Mouse (Mus musculus) hindbrain, embryonic 13.5 days (tissue): ENCODE data around the gene Akr7a5. TPM values are rescaled to one million over a fixed set of nuclear protein-coding genes. Genes with fewer than 3 reads are reported as not detected.

ENCODE experiments used
- ATAC-seq: fragments of 200-750 bp; cut with Nextera tagmentation; 2 replicates; pipeline ENCODE4 v1.8.0; 2017; ENCODE audit warnings: moderate TSS enrichment; ENCODE audit not compliant: low FRiP score
- H3K27ac ChIP-seq: fragments of 300-500 bp; sonication (generic); 2 replicates; pipeline ENCODE4 v1.5.1; 2015; ENCODE audit warnings: inconsistent platforms, mild to moderate bottlenecking, moderate library complexity
- H3K27me3 ChIP-seq: fragments of 300-500 bp; sonication (generic); 2 replicates; pipeline ENCODE4 v1.6.1; 2015; ENCODE audit warnings: mild to moderate bottlenecking, inconsistent platforms
- H3K36me3 ChIP-seq: fragments of 300-500 bp; sonication (generic); 2 replicates; pipeline ENCODE4 v1.6.1; 2015; ENCODE audit warnings: mild to moderate bottlenecking, inconsistent platforms
- H3K4me1 ChIP-seq: fragments of 300-500 bp; sonication (generic); replicated peaks from 2 replicates; pipeline ENCODE4 v1.6.1; 2015; ENCODE audit warnings: inconsistent platforms
- H3K4me2 ChIP-seq: fragments of 300-500 bp; sonication (generic); 2 replicates; pipeline ENCODE4 v1.6.1; 2015; ENCODE audit warnings: inconsistent platforms, mild to moderate bottlenecking, moderate library complexity
- H3K4me3 ChIP-seq: fragments of 300-500 bp; sonication (generic); 2 replicates; pipeline ENCODE4 v1.5.1; 2015; ENCODE audit warnings: mild to moderate bottlenecking, inconsistent platforms
- H3K9ac ChIP-seq: fragments of 300-500 bp; sonication (generic); 2 replicates; pipeline ENCODE4 v1.6.1; 2015; ENCODE audit warnings: mild to moderate bottlenecking, inconsistent platforms
- H3K9me3 ChIP-seq: fragments of 300-500 bp; sonication (generic); 2 replicates; pipeline ENCODE4 v1.6.1; 2016; ENCODE audit warnings: inconsistent platforms
- WGBS: fragments of 180-500 bp; shearing (Covaris S2); methylation state at CpG from one replicate; pipeline ENCODE4 v1.1.7; 2015; 5-methylcytosine and 5-hydroxymethylcytosine counted together
- polyA plus RNA-seq: library from polyadenylated mRNA; unstranded; fragments of >200 nt; fragmentation: Nextera tagmentation; extraction: Ambion mirVana; gene quantifications from 2 replicates; pipeline ENCODE4 v1.2.1, GENCODE M21; 2015

Akr7a5 gene
- polyA plus RNA-seq, 1 experiment from 2014 or later: 60.0 TPM

- no peaks in the 10 kb centered on the region for H3K9me3 ChIP-seq
- H3K36me3 ChIP-seq: peaks cover 68% of the 10 kb centered on the region
- H3K27me3 ChIP-seq: no peaks in the 10 kb centered on the region
- no peak overlapping the region for H3K4me2 ChIP-seq
- H3K27ac ChIP-seq: no peak overlapping the region
- H3K4me3 ChIP-seq: no peak overlapping the region
- H3K9ac ChIP-seq: no peak overlapping the region
- WGBS: 71% methylated on average over 16 of the region's 16 CpGs
- no peak for ATAC-seq
- H3K4me1 ChIP-seq: peaks cover 11% of the 10 kb centered on the region
Observed at GRCm38 (mm10) chr4:139281791-139282345, 28.7 kb upstream of the Akr7a5 start.

GRCm38 (mm10) chr4:139282955-139283417 is 27.6 kb upstream of the Akr7a5 start:
- H3K9me3 ChIP-seq: no peaks in the 10 kb centered on the region
- WGBS: 29% methylated on average over 6 of the region's 6 CpGs
- H3K9ac ChIP-seq: no peak overlapping the region
- peaks cover 11% of the 10 kb centered on the region for H3K4me1 ChIP-seq
- H3K36me3 ChIP-seq: peaks cover 80% of the 10 kb centered on the region
- no peak overlapping the region for H3K4me2 ChIP-seq
- H3K4me3 ChIP-seq: no peak overlapping the region
- no peak for ATAC-seq
- H3K27ac ChIP-seq: 0 out of 2 replicates have a peak overlapping the region, but pooled peaks have one; percentile 30
- H3K27me3 ChIP-seq: no peaks in the 10 kb centered on the region

GRCm38 (mm10) chr4:139284877-139285276 is 25.7 kb upstream of the Akr7a5 start:
- H3K36me3 ChIP-seq: peaks cover 92% of the 10 kb centered on the region
- H3K9ac ChIP-seq: no peak overlapping the region
- ATAC-seq: no peak
- H3K4me1 ChIP-seq: peaks cover 11% of the 10 kb centered on the region
- H3K4me2 ChIP-seq: no peak overlapping the region
- H3K4me3 ChIP-seq: no peak overlapping the region
- H3K9me3 ChIP-seq: no peaks in the 10 kb centered on the region
- WGBS: 84% methylated on average over 15 of the region's 15 CpGs
- no peaks in the 10 kb centered on the region for H3K27me3 ChIP-seq
- no peak overlapping the region for H3K27ac ChIP-seq

GRCm38 (mm10) chr4:139286234-139286633 is 24.3 kb upstream of the Akr7a5 start:
- Histone ChIP-seq H3K36me3 (peaks cover 92% of the 10 kb centered on the region), H3K27ac (0 out of 2 replicates have a peak overlapping the region, but pooled peaks have one; percentile 12), H3K27me3 (no peaks in the 10 kb centered on the region), H3K4me2 (no peak overlapping the region), H3K4me1 (peaks cover 11% of the 10 kb centered on the region), H3K4me3 (no peak overlapping the region), H3K9me3 (no peaks in the 10 kb centered on the region), H3K9ac (no peak overlapping the region)
- ATAC-seq: no peak
- 87% methylated on average over 5 of the region's 5 CpGs for WGBS

GRCm38 (mm10) chr4:139287122-139287863 is 23.3 kb upstream of the Akr7a5 start:
- H3K4me1 ChIP-seq: peaks cover 11% of the 10 kb centered on the region
- no peak overlapping the region for H3K4me2 ChIP-seq
- 85% methylated on average over 18 of the region's 18 CpGs for WGBS
- H3K9me3 ChIP-seq: no peaks in the 10 kb centered on the region
- H3K27me3 ChIP-seq: no peaks in the 10 kb centered on the region
- H3K4me3 ChIP-seq: no peak overlapping the region
- no peak for ATAC-seq
- H3K27ac ChIP-seq: no peak overlapping the region
- peaks cover 91% of the 10 kb centered on the region for H3K36me3 ChIP-seq
- no peak overlapping the region for H3K9ac ChIP-seq

- H3K27ac ChIP-seq: peak overlapping the region; percentile 19; the same call in 1 of the 2 replicates
- no peak for ATAC-seq
- WGBS: 64% methylated on average over 10 of the region's 10 CpGs
- H3K4me3 ChIP-seq: no peak overlapping the region
- H3K4me1 ChIP-seq: no peaks in the 10 kb centered on the region
- H3K36me3 ChIP-seq: peaks cover 75% of the 10 kb centered on the region
- no peak overlapping the region for H3K4me2 ChIP-seq
- no peaks in the 10 kb centered on the region for H3K27me3 ChIP-seq
- no peak overlapping the region for H3K9ac ChIP-seq
- no peaks in the 10 kb centered on the region for H3K9me3 ChIP-seq
Observed at GRCm38 (mm10) chr4:139289017-139289416, 21.5 kb upstream of the Akr7a5 start.

- Histone ChIP-seq H3K36me3 (peaks cover 61% of the 10 kb centered on the region), H3K27me3 (no peaks in the 10 kb centered on the region), H3K9me3 (no peaks in the 10 kb centered on the region), H3K4me1 (no peaks in the 10 kb centered on the region), H3K27ac (no peak overlapping the region), H3K9ac (no peak overlapping the region), H3K4me2 (no peak overlapping the region), H3K4me3 (no peak overlapping the region)
- no peak for ATAC-seq
- 89% methylated on average over 16 of the region's 16 CpGs for WGBS
Observed at GRCm38 (mm10) chr4:139291099-139291498, 19.4 kb upstream of the Akr7a5 start.

GRCm38 (mm10) chr4:139292038-139292437 is 18.5 kb upstream of the Akr7a5 start:
- Histone ChIP-seq H3K27ac (no peak overlapping the region), H3K27me3 (no peaks in the 10 kb centered on the region), H3K4me1 (no peaks in the 10 kb centered on the region), H3K9me3 (no peaks in the 10 kb centered on the region), H3K36me3 (peaks cover 57% of the 10 kb centered on the region), H3K9ac (no peak overlapping the region), H3K4me2 (no peak overlapping the region), H3K4me3 (no peak overlapping the region)
- ATAC-seq: no peak
- 97% methylated on average over 5 of the region's 5 CpGs for WGBS

GRCm38 (mm10) chr4:139297566-139297965 is 13.0 kb upstream of the Akr7a5 start:
- Histone ChIP-seq H3K4me3 (no peak overlapping the region), H3K9me3 (no peaks in the 10 kb centered on the region), H3K36me3 (peaks cover 61% of the 10 kb centered on the region), H3K9ac (no peak overlapping the region), H3K4me1 (no peaks in the 10 kb centered on the region), H3K4me2 (no peak overlapping the region), H3K27me3 (no peaks in the 10 kb centered on the region), H3K27ac (no peak overlapping the region)
- 88% methylated on average over 4 of the region's 4 CpGs for WGBS
- no peak for ATAC-seq

- Histone ChIP-seq H3K4me2 (no peak overlapping the region), H3K27me3 (no peaks in the 10 kb centered on the region), H3K9ac (no peak overlapping the region), H3K27ac (no peak overlapping the region), H3K4me1 (no peaks in the 10 kb centered on the region), H3K36me3 (peaks cover 67% of the 10 kb centered on the region), H3K4me3 (no peak overlapping the region), H3K9me3 (no peaks in the 10 kb centered on the region)
- ATAC-seq: no peak
- 88% methylated on average over 12 of the region's 12 CpGs for WGBS
Observed at GRCm38 (mm10) chr4:139298671-139299366, 11.7 kb upstream of the Akr7a5 start.

GRCm38 (mm10) chr4:139301780-139302179 is 8.8 kb upstream of the Akr7a5 start:
- H3K9me3 ChIP-seq: no peaks in the 10 kb centered on the region
- WGBS: 93% methylated on average over 8 of the region's 8 CpGs

GRCm38 (mm10) chr4:139302241-139302640 is 8.3 kb upstream of the Akr7a5 start:
- no peak for ATAC-seq
- WGBS: 63% methylated on average over 5 of the region's 5 CpGs
- Histone ChIP-seq H3K4me1 (no peaks in the 10 kb centered on the region), H3K36me3 (peaks cover 83% of the 10 kb centered on the region), H3K27ac (no peak overlapping the region), H3K9me3 (no peaks in the 10 kb centered on the region), H3K9ac (no peak overlapping the region), H3K4me3 (no peak overlapping the region), H3K27me3 (no peaks in the 10 kb centered on the region), H3K4me2 (no peak overlapping the region)

More at GRCm38 (mm10) chr4:139301780-139302179, 8.8 kb upstream of the Akr7a5 start:
- ATAC-seq: no peak
- Histone ChIP-seq H3K4me3 (no peak overlapping the region), H3K9ac (no peak overlapping the region), H3K4me1 (no peaks in the 10 kb centered on the region), H3K4me2 (no peak overlapping the region), H3K27me3 (no peaks in the 10 kb centered on the region), H3K27ac (no peak overlapping the region), H3K36me3 (peaks cover 85% of the 10 kb centered on the region)
